Mouse (Mus musculus) spleen, adult 2 months (tissue): ENCODE data around the gene Col27a1. TPM values are rescaled to one million over a fixed set of nuclear protein-coding genes. Genes with fewer than 3 reads are reported as not detected.

ENCODE experiments used
- DNase-seq, 2 experiments: peaks; one replicate each; pipeline versions ENCODE4 v3.0.0 to v3.0.0-alpha.2; 2012 to 2021; ENCODE audit warnings: low spot score in 2 of 2, low read depth in 1 of 2
- H3K27ac ChIP-seq: fragments of 200-500 bp; 2 replicates; pipeline ENCODE4 v1.5.1; 2012; ENCODE audit warnings: low read length, inconsistent platforms; ENCODE audit not compliant: insufficient read depth
- H3K27me3 ChIP-seq: fragments of 200-500 bp; 2 replicates; pipeline ENCODE4 v1.6.1; 2012; ENCODE audit warnings: mild to moderate bottlenecking, moderate library complexity, low read length, inconsistent platforms; ENCODE audit not compliant: control insufficient read depth, insufficient read depth
- H3K36me3 ChIP-seq: fragments of 200-500 bp; 2 replicates; pipeline ENCODE4 v1.6.1; 2012; ENCODE audit warnings: mild to moderate bottlenecking, low read length, inconsistent platforms; ENCODE audit not compliant: control insufficient read depth, insufficient read depth
- H3K4me1 ChIP-seq: fragments of 200-500 bp; 2 replicates; pipeline ENCODE4 v1.6.1; 2011; ENCODE audit warnings: inconsistent platforms; ENCODE audit not compliant: control insufficient read depth, insufficient read depth, insufficient read length
- H3K4me3 ChIP-seq: fragments of 200-500 bp; 2 replicates; pipeline ENCODE4 v1.5.1; 2011; ENCODE audit warnings: mild to moderate bottlenecking, inconsistent platforms; ENCODE audit not compliant: insufficient read depth, insufficient read length; ENCODE audit errors: extremely low read depth
- CTCF ChIP-seq: fragments of 200-500 bp; IDR thresholded peaks from 2 replicates; pipeline ENCODE4 v1.5.1; 2011; ENCODE audit warnings: mild to moderate bottlenecking, inconsistent platforms; ENCODE audit not compliant: insufficient read depth, insufficient read length, insufficient replicate concordance; ENCODE audit errors: extremely low read depth
- POLR2A ChIP-seq: fragments of 200-500 bp; IDR thresholded peaks from 2 replicates; pipeline ENCODE4 v1.6.1; 2011; ENCODE audit warnings: low read depth, low read length, inconsistent platforms
- WGBS: fragments of 180-500 bp; shearing (Covaris S2); methylation state at CpG from one replicate; pipeline ENCODE4 v1.1.7; 2018; 5-methylcytosine and 5-hydroxymethylcytosine counted together
- polyA plus RNA-seq: library from polyadenylated mRNA; depleted of rRNA; stranded (reverse); fragments of >200 nt; gene quantifications from 2 replicates; pipeline ENCODE4 v1.2.3, GENCODE M21; 2012

The Col27a1 gene
- polyA plus RNA-seq, 1 experiment, result 9.1 TPM

DNA sequence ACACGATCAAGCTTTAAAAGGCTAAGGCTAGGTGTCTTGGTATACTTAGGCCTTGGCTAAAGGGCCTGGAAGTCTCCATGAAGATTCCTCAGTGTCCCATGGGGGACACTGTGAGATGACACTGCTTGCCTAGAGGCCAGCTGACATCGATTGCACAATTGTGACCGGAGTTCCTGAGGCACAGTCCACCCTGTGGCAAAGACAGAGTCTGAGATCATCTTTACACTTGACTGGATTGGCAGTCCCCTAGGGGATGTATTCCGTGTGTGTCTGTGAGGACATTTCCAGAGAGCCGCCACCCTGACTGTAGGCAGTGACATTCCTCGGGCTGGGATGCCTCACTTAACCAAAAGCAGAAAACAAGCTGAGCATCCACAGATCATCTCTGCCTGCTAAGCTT lies 146.1 kb downstream of the Col27a1 start:
- H3K27me3 ChIP-seq, result no peaks in the 10 kb centered on the region
- no peak for DNase-seq
- WGBS, result 88% methylated on average over 6 of the region's 6 CpGs
- peaks cover 2% of the 10 kb centered on the region; the same call in 1 of the 2 replicates for H3K4me1 ChIP-seq
- H3K27ac ChIP-seq, result no peak overlapping the region
- H3K36me3 ChIP-seq, result peaks cover 7% of the 10 kb centered on the region; the same call in 1 of the 2 replicates
- TF ChIP-seq CTCF, result no peak
- TF ChIP-seq POLR2A, result no peak
- no peak overlapping the region for H3K4me3 ChIP-seq

- WGBS, result 88% methylated on average over 5 of the region's 5 CpGs
These were observed 148.3 kb downstream of the Col27a1 start, which contains the start of gene Orm2 for GRCm38 (mm10) chr4:63362150-63362549. Gene Orm2 (plus strand): TSS chr4:63362449.

DNA sequence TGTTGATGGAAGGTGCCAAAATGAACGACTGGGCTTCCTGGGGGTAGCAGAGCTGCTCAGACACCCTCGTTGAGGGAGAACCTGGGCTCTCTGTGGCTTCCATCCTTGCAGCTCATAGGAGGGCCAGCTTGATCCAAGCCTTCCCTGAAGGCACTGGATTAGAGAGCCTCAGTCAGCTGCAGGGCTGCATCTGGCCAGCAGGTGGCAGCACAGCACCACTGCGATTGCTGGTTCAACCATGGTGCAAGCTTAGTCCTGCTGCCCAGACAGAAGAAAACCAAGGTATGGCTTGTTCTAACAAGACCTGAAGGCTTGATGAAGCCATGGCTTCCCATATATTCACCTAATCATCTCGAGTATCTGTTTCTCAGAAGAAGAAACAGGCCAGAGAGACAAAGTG lies 154.8 kb downstream of the Col27a1 start:
- Histone ChIP-seq H3K27me3 (no peaks in the 10 kb centered on the region), H3K4me1 (0 out of 2 replicates have a peak, but pooled peaks cover 2% of the 10 kb centered on the region), H3K4me3 (no peak overlapping the region), H3K36me3 (peaks cover 72% of the 10 kb centered on the region), H3K27ac (no peak overlapping the region)
- WGBS, result 36% methylated on average over 4 of the region's 4 CpGs
- DNase-seq, result peak; percentile 49 to 84
- TF ChIP-seq POLR2A (no peak), CTCF (peak; percentile 100)

More at GRCm38 (mm10) chr4:63362150-63362549, 148.3 kb downstream of the Col27a1 start, which contains the start of gene Orm2:
- TF ChIP-seq CTCF (no peak), POLR2A (no peak)
- no peak within 1 kb of the TSS for H3K27ac ChIP-seq
- no peaks in the 10 kb centered on the region for H3K4me1 ChIP-seq
- peaks cover 16% of the 10 kb centered on the region for H3K36me3 ChIP-seq
- no peak for DNase-seq
- H3K27me3 ChIP-seq, result no peaks in the 10 kb centered on the region
- H3K4me3 ChIP-seq, result no peak within 1 kb of the TSS

GRCm38 (mm10) chr4:63370897-63371296 lies 157.1 kb downstream of the Col27a1 start:
- DNase-seq, result no peak
- 77% methylated on average over 7 of the region's 7 CpGs for WGBS
- Histone ChIP-seq H3K36me3 (peaks cover 78% of the 10 kb centered on the region), H3K27me3 (no peaks in the 10 kb centered on the region), H3K4me3 (no peak overlapping the region), H3K4me1 (0 out of 2 replicates have a peak, but pooled peaks cover 2% of the 10 kb centered on the region), H3K27ac (0 out of 2 replicates have a peak overlapping the region, but pooled peaks have one; percentile 6)
- no peak for TF ChIP-seq POLR2A

DNA sequence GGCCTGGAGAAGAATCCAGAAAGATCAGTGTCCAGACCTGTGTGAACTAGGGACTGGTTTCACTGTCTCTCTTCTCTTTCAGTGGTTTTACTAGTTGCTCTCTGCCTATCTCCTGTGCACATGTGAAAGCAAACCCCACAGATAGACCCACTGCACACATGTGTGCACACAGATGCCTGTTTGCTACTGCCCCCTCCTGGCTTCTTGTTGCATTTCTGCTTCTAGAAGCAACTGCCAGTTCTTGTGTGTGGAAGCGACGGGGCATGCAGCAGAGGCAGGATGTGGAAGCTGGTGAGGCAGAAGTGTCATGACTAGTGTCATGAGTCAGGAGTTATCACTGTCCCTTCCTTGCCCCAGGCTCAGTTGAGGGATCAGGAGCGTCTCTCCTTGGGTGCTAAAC lies 158.1 kb downstream of the Col27a1 start:
- WGBS, result 23% methylated on average over 3 of the region's 3 CpGs
- no peaks in the 10 kb centered on the region for H3K27me3 ChIP-seq
- DNase-seq, result peak; percentile 60 to 68
- 0 out of 2 replicates have a peak, but pooled peaks cover 2% of the 10 kb centered on the region for H3K4me1 ChIP-seq
- H3K4me3 ChIP-seq, result no peak overlapping the region
- H3K36me3 ChIP-seq, result peaks cover 84% of the 10 kb centered on the region
- H3K27ac ChIP-seq, result no peak overlapping the region
- TF ChIP-seq POLR2A (no peak), CTCF (peak; percentile 55; the same call in 1 of the 2 replicates)

- Histone ChIP-seq H3K27ac (no peak overlapping the region), H3K36me3 (peaks cover 87% of the 10 kb centered on the region)
These were observed 159.6 kb downstream of the Col27a1 start for GRCm38 (mm10) chr4:63373404-63373803.

GRCm38 (mm10) chr4:63374331-63374730 lies 160.5 kb downstream of the Col27a1 start:
- TF ChIP-seq POLR2A (no peak), CTCF (no peak)
- H3K27me3 ChIP-seq, result no peaks in the 10 kb centered on the region
- H3K27ac ChIP-seq, result peak overlapping the region; percentile 38; the same call in 1 of the 2 replicates
- H3K36me3 ChIP-seq, result peaks cover 87% of the 10 kb centered on the region
- H3K4me3 ChIP-seq, result no peak overlapping the region
- 75% methylated on average over 12 of the region's 12 CpGs for WGBS
- 0 out of 2 replicates have a peak, but pooled peaks cover 2% of the 10 kb centered on the region for H3K4me1 ChIP-seq
- DNase-seq, result no peak

More at GRCm38 (mm10) chr4:63373404-63373803, 159.6 kb downstream of the Col27a1 start:
- WGBS, result 87% methylated on average over 8 of the region's 8 CpGs
- Histone ChIP-seq H3K27me3 (no peaks in the 10 kb centered on the region), H3K4me1 (0 out of 2 replicates have a peak, but pooled peaks cover 2% of the 10 kb centered on the region), H3K4me3 (no peak overlapping the region)
- TF ChIP-seq POLR2A (no peak), CTCF (no peak)
- DNase-seq, result no peak
